Mouse (Mus musculus): ENCODE measurements around the gene Usp7. TPM values are rescaled to one million over a fixed set of nuclear protein-coding genes. Genes with fewer than 3 reads are reported as not detected.
"Not testable (repeated sequence)": the region's sequence is repeated elsewhere in the genome, so short reads cannot be mapped to it uniquely, and the experiment has no call there.

Usp7 gene
- polyA plus RNA-seq, 1 experiment from 2014 or later, result 38.8 TPM

DNA sequence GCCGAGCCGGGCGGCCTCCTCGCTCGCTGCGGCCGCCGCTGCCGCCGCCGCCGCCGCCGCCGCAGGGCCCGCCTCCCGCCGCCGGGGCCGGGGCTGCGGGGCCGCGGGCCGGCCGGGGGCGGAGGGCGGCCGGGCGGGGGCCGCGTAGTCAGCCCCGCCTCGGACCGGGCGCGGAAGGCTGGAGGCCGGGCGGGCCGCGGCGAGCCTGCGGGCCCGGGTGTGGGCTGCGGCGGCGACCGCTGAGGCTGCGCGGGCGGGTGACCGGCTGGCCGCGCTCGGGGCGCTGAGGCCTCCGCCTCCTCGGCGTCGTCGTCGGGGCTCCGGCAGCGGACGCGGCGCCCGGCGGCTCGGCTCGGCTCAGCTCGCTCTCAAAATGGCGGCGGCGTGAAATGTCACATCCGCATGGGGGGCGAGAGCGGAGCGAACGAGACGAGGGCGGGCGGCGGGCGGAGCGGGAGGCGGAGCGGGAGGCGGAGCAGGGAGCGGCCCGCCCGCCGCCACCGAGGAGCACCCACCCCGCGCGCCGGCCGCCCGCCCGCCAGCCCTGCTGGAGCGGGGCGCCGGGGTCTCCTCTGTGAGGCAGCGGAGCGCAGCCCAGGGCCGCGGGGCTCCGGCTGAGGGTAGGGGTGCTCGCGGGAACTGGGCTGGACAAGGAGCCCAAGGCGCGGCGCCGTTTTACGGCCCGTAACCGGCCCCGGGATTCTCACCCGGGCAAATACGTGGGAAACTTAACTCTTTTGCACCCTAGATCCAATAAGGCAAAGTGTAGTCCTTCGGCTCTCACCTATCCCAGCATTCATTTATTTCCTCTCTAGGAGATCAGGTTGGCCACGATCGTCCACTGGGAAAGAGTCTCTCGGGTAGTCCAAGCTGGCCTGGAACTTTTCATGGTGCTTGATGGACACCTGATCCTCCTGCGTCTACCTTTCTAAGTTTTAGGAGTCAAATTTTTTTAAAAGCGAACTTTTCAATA is 53.3 kb downstream of the Usp7 start:
- DNase-seq (ENCODE audit: low spot score) (peak; percentile 91), ATAC-seq (ENCODE audit: insufficient read depth, low FRiP score, low TSS enrichment) (peak; percentile 89)
- H3K4me2 ChIP-seq (ENCODE audit: low read depth), result peak overlapping the region; percentile 56
- peak overlapping the region; percentile 94 for H3K9ac ChIP-seq (ENCODE audit: low read length)
- H3K27me3 ChIP-seq (ENCODE audit: control insufficient read depth, insufficient read depth, low read length), result no peaks in the 10 kb centered on the region
- H3K36me3 ChIP-seq (ENCODE audit: control insufficient read depth, insufficient read depth, low read length), result no peaks in the 10 kb centered on the region
- H3K4me3 ChIP-seq (ENCODE audit: low read depth, low read length), result peak overlapping the region; percentile 99
- H3K4me1 ChIP-seq (ENCODE audit: control insufficient read depth, insufficient read depth, low read length), result peaks cover 23% of the 10 kb centered on the region
- WGBS, result 3% methylated on average over 40 of the region's 126 CpGs
- H3K9me3 ChIP-seq (ENCODE audit: control insufficient read depth, low read length), result no peaks in the 10 kb centered on the region
- peak overlapping the region; percentile 90 for H3K27ac ChIP-seq (ENCODE audit: low read depth, low read length)

DNA sequence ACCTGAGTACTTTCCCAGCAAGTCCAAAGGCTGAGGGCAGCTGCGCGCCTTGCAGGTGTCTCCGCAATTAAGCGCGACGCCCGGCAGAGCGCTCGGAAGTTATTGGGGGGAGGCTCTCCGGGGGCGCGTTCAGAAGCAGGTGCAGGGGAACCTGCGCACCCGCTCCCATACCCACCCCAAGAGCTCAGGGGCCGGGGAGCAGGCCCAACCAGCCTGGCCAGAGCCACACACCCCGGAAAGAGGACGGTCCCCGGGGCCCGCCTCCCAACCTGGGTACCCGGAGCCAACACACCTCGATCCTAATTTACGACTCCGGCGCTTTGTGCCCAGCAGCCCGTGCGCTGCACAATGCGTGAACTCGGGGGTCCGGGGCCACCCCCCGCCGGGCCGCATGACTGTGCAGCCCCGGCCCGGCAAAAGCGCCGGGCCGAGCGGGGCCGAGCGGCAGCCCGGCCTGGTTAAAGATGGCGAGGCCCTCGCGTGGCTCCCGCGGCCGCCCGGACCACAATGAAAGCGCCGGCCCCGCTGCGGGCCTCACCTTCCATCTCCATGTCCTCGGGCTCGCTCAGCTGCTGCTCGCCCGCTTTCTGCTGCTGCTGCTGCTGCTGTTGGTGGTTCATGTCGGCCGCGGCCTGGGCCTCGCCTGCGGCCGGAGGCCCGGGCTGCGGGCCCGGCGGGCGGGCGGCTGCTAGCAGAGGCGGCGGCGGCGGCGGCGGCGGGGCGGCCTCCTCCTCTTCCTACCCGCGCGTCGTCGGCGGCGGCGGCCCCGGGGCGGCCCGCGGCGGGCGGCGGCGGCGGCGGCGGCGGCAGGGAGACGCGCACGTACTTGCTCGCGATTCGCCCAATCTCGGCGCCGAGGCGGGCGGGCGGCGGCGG is 54.2 kb downstream of the Usp7 start:
- ATAC-seq (ENCODE audit: insufficient read depth, low FRiP score, low TSS enrichment), result peak; percentile 52
- H3K9me3 ChIP-seq (ENCODE audit: control insufficient read depth, low read length), result no peaks in the 10 kb centered on the region
- under 1% methylated on average over 77 of the region's 110 CpGs for WGBS

DNA sequence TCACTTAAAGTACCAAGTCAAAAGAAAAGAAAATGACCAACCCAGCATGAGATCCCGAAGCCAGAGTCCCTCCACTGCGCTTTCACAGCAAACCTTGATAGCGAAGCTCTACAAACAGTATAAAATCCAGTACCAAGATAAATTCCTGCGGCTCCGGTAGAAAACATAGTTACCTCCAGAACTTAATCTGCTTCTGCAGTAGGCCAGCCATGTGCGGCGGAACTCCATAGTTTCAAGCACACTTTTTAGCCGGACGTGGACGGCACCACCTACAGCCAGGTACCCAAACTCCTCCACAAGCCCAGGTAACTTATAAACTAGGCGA is 54.8 kb downstream of the Usp7 start:
- H3K4me1 ChIP-seq (ENCODE audit: control insufficient read depth, insufficient read depth, low read length), result peaks cover 23% of the 10 kb centered on the region
- H3K36me3 ChIP-seq (ENCODE audit: control insufficient read depth, insufficient read depth, low read length), result no peaks in the 10 kb centered on the region
- peak overlapping the region; percentile 99 for H3K4me2 ChIP-seq (ENCODE audit: low read depth)
- no peaks in the 10 kb centered on the region for H3K9me3 ChIP-seq (ENCODE audit: control insufficient read depth, low read length)
- peak; percentile 15 for DNase-seq (ENCODE audit: low spot score)
- H3K4me3 ChIP-seq (ENCODE audit: low read depth, low read length), result peak overlapping the region; percentile 99
- H3K27me3 ChIP-seq (ENCODE audit: control insufficient read depth, insufficient read depth, low read length), result no peaks in the 10 kb centered on the region
- H3K9ac ChIP-seq (ENCODE audit: low read length), result peak overlapping the region; percentile 96
- no peak for ATAC-seq (ENCODE audit: insufficient read depth, low FRiP score, low TSS enrichment)
- no peak overlapping the region for H3K27ac ChIP-seq (ENCODE audit: low read depth, low read length)
- 1% methylated on average over 11 of the region's 11 CpGs for WGBS

More for the DNA sequence above, 54.2 kb downstream of the Usp7 start:
- Histone ChIP-seq H3K27ac (ENCODE audit: low read depth, low read length) (peak overlapping the region; percentile 90), H3K4me1 (ENCODE audit: control insufficient read depth, insufficient read depth, low read length) (peaks cover 23% of the 10 kb centered on the region), H3K4me2 (ENCODE audit: low read depth) (peak overlapping the region; percentile 99), H3K9ac (ENCODE audit: low read length) (peak overlapping the region; percentile 96), H3K36me3 (ENCODE audit: control insufficient read depth, insufficient read depth, low read length) (no peaks in the 10 kb centered on the region), H3K27me3 (ENCODE audit: control insufficient read depth, insufficient read depth, low read length) (no peaks in the 10 kb centered on the region), H3K4me3 (ENCODE audit: low read depth, low read length) (peak overlapping the region; percentile 99)
- DNase-seq (ENCODE audit: low spot score), result peak; percentile 65

DNA sequence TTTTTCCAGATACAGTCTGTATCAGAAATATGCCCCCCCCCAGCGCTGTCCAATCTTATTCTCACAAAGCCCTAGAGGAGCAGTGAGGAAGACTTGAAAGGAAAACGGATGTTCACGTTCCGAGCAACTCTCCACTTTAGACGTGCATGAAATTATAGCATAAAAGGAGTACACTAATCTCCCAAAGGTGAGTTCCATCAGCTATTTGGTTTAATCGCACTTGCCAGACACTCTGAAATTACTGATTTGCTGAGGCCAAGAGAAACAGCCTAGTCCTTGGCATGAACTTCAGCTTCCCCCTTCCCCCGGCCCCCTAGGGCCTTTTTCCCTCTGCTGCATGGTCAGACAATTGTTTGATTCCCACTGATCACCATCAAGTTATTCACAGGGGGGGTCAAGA is 55.4 kb downstream of the Usp7 start:
- Histone ChIP-seq H3K36me3 (ENCODE audit: control insufficient read depth, insufficient read depth, low read length) (no peaks in the 10 kb centered on the region), H3K4me2 (ENCODE audit: low read depth) (peak overlapping the region; percentile 99), H3K9ac (ENCODE audit: low read length) (peak overlapping the region; percentile 96), H3K4me1 (ENCODE audit: control insufficient read depth, insufficient read depth, low read length) (peaks cover 23% of the 10 kb centered on the region), H3K27ac (ENCODE audit: low read depth, low read length) (no peak overlapping the region), H3K27me3 (ENCODE audit: control insufficient read depth, insufficient read depth, low read length) (no peaks in the 10 kb centered on the region), H3K4me3 (ENCODE audit: low read depth, low read length) (peak overlapping the region; percentile 99), H3K9me3 (ENCODE audit: control insufficient read depth, low read length) (no peaks in the 10 kb centered on the region)
- ATAC-seq (ENCODE audit: insufficient read depth, low FRiP score, low TSS enrichment) (no peak), DNase-seq (ENCODE audit: low spot score) (no peak)
- 12% methylated on average over 7 of the region's 7 CpGs for WGBS

DNA sequence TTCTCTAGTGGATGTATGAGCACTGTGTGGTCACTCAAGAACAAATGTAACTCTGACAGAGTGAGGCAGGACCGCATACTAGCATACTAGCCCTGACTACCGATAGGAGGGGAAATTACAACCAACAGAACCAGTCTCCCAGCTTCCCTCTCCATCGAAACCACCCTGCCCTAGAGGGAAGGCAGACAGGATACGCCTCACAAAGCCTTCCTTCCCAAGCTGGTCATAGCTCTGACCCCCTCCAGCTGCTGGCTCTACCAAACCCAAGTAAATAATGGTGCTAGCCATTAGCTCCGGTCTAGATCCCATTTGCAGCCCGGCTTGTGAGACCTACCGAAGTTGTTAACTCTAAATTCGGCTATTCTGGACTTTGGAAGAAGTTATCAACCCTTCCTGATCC is 56.1 kb downstream of the Usp7 start:
- ATAC-seq (ENCODE audit: insufficient read depth, low FRiP score, low TSS enrichment) (no peak), DNase-seq (ENCODE audit: low spot score) (no peak)
- Histone ChIP-seq H3K9me3 (ENCODE audit: control insufficient read depth, low read length) (no peaks in the 10 kb centered on the region), H3K4me3 (ENCODE audit: low read depth, low read length) (peak overlapping the region; percentile 99), H3K4me1 (ENCODE audit: control insufficient read depth, insufficient read depth, low read length) (peaks cover 23% of the 10 kb centered on the region), H3K27me3 (ENCODE audit: control insufficient read depth, insufficient read depth, low read length) (no peaks in the 10 kb centered on the region), H3K9ac (ENCODE audit: low read length) (peak overlapping the region; percentile 41; the same call in 1 of the 2 replicates), H3K36me3 (ENCODE audit: control insufficient read depth, insufficient read depth, low read length) (no peaks in the 10 kb centered on the region), H3K4me2 (ENCODE audit: low read depth) (peak overlapping the region; percentile 99), H3K27ac (ENCODE audit: low read depth, low read length) (no peak overlapping the region)
- WGBS, result 27% methylated on average over 8 of the region's 8 CpGs

DNA sequence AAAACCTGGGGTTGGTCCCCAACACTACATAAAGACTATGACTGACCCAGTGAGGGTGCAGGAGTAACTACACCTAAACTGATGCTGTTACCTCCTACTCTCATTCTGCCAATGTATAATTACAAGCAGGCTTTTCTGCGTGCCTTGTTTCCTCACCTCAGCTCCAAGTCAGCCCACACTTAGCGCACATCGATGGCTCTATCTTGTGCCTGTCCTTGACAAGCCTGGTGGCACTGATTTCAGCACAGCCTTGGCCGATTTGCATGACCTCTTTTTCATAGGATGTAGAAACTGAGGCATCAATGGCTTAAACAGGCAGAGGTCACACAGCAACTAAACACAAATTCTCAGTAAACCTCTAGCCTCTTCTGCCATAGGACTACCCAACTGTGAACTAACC is 57.4 kb downstream of the Usp7 start:
- no peaks in the 10 kb centered on the region for H3K9me3 ChIP-seq (ENCODE audit: control insufficient read depth, low read length)
- no peak for DNase-seq (ENCODE audit: low spot score)
- no peak overlapping the region for H3K9ac ChIP-seq (ENCODE audit: low read length)
- 89% methylated on average over 4 of the region's 4 CpGs for WGBS
- no peaks in the 10 kb centered on the region for H3K27me3 ChIP-seq (ENCODE audit: control insufficient read depth, insufficient read depth, low read length)
- no peaks in the 10 kb centered on the region for H3K36me3 ChIP-seq (ENCODE audit: control insufficient read depth, insufficient read depth, low read length)
- no peak overlapping the region for H3K4me2 ChIP-seq (ENCODE audit: low read depth)
- peaks cover 23% of the 10 kb centered on the region for H3K4me1 ChIP-seq (ENCODE audit: control insufficient read depth, insufficient read depth, low read length)
- no peak overlapping the region for H3K4me3 ChIP-seq (ENCODE audit: low read depth, low read length)
- ATAC-seq (ENCODE audit: insufficient read depth, low FRiP score, low TSS enrichment), result no peak
- no peak overlapping the region for H3K27ac ChIP-seq (ENCODE audit: low read depth, low read length)

DNA sequence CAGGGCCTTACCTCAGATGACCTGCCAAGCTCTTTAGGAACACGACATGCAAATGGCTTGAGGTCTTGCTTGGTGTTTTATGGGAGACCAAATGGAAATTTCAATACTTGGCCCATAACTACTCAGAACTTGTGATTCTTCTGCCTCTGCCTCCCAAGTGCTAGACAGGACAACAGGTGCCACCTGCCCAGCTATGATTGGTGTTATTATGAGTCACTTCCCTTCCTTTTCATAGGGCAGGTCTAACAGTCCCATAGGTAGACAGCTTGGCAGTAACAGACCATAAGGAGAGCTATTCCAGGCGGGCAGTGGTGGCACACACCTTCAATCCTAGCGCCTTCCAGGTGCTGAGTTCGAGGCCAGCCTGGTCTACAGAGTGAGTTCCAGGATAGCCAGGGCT is 58.5 kb downstream of the Usp7 start:
- no peaks in the 10 kb centered on the region for H3K27me3 ChIP-seq (ENCODE audit: control insufficient read depth, insufficient read depth, low read length)
- no peak overlapping the region for H3K4me2 ChIP-seq (ENCODE audit: low read depth)
- WGBS, result 90% methylated on average over 4 of the region's 4 CpGs
- DNase-seq (ENCODE audit: low spot score), result no peak
- H3K4me1 ChIP-seq (ENCODE audit: control insufficient read depth, insufficient read depth, low read length), result peaks cover 23% of the 10 kb centered on the region
- no peak overlapping the region for H3K4me3 ChIP-seq (ENCODE audit: low read depth, low read length)
- no peak for ATAC-seq (ENCODE audit: insufficient read depth, low FRiP score, low TSS enrichment)
- H3K9ac ChIP-seq (ENCODE audit: low read length), result no peak overlapping the region
- H3K36me3 ChIP-seq (ENCODE audit: control insufficient read depth, insufficient read depth, low read length), result no peaks in the 10 kb centered on the region
- H3K9me3 ChIP-seq (ENCODE audit: control insufficient read depth, low read length), result no peaks in the 10 kb centered on the region
- no peak overlapping the region for H3K27ac ChIP-seq (ENCODE audit: low read depth, low read length)

DNA sequence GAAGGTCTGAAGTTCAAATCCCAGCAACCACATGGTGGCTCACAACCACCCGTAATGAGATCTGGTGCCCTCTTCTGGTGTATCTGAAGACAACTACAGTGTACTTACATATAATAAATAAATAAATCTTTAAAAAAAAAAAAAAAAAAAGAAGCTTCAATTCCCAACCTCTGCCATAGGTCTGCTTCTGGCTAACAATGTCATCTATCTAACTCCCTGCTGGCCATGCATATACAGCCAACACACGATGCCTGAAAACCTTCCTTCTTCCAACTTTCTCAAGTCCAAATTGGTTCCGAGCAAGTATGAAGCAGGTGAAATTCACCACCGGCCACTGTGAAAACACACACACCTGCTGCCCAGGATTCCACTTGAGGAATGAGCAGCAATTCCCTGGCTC is 59.7 kb downstream of the Usp7 start:
- not testable (repeated sequence) for H3K9ac ChIP-seq (ENCODE audit: low read length); H3K27me3 ChIP-seq (ENCODE audit: control insufficient read depth, insufficient read depth, low read length); H3K4me3 ChIP-seq (ENCODE audit: low read depth, low read length); DNase-seq (ENCODE audit: low spot score); H3K27ac ChIP-seq (ENCODE audit: low read depth, low read length); H3K9me3 ChIP-seq (ENCODE audit: control insufficient read depth, low read length); ATAC-seq (ENCODE audit: insufficient read depth, low FRiP score, low TSS enrichment); H3K36me3 ChIP-seq (ENCODE audit: control insufficient read depth, insufficient read depth, low read length); H3K4me2 ChIP-seq (ENCODE audit: low read depth)
- H3K4me1 ChIP-seq (ENCODE audit: control insufficient read depth, insufficient read depth, low read length), result peaks cover 23% of the 10 kb centered on the region
- WGBS, result 93% methylated on average over 3 of the region's 4 CpGs

Data from neural tube, embryonic 11.5 days (tissue).